Mouse (Mus musculus) liver, adult (tissue): ENCODE measurements around the gene Nav2.

ENCODE experiments used
- GATA4 ChIP-seq: IDR thresholded peaks from 2 replicates; pipeline ENCODE4 v1.6.1; 2014; ENCODE audit warnings: mild to moderate bottlenecking, low read length; ENCODE audit not compliant: insufficient replicate concordance

Gene Nav2

DNA sequence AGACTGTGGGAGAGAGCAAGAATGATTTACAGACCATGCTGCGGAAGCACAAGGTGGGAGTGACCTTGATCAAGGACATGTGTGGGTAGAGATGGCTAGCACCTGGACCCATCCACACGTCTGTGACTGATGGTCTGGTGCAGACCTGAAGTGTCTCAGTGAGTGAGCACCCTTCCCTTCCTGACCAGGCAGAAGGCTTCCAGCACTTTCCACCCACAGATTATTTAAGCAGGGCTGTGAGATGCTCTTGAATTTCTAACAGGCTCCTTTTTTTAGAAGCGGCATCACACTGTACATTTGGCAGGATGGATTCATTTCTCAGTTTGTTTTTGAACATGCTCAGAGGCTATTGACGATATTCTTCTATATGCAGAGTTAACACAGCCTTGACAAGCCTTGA, 369.2 kb downstream of the Nav2 start:
- no peak for TF ChIP-seq GATA4

DNA sequence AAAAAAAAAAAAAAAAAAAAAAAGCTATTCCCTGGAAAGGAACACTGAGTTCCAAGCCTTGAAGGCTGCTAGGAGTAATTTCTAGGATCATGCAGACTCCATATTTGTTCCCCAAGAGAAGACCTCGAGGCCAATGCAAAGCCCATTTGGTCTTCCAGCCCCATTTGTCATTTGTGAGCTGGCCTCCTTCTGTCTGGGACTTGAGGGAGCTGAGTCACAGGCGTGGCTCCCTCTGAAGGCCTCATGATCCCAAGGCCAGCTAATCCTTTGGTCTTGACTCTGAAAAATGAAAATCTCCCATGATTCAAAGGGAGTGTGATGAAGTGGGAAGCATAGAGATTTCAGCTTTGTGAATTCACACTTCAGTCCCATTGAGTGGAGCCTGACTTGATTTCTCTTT, 370.0 kb downstream of the Nav2 start:
- TF ChIP-seq GATA4, result no peak

DNA sequence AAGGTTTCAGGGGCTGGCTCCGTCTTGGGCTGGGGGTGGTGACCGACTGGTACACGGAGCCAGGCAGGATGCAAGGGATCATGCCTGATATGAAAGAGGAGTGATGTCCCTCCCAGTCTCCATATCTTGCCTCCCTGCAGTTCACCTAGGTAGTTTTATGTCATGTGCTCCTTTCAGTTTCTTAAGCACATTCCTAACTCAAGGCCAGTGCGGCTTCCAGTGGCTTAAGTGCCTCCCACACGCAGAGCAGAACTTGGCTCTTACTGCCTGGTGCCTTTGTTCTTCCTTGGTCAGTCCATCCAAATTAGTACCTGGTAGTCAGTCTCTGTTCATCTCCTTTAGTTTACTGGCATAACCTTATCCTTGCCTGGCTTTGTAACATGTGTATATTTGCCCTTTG, 371.9 kb downstream of the Nav2 start:
- no peak for TF ChIP-seq GATA4

DNA sequence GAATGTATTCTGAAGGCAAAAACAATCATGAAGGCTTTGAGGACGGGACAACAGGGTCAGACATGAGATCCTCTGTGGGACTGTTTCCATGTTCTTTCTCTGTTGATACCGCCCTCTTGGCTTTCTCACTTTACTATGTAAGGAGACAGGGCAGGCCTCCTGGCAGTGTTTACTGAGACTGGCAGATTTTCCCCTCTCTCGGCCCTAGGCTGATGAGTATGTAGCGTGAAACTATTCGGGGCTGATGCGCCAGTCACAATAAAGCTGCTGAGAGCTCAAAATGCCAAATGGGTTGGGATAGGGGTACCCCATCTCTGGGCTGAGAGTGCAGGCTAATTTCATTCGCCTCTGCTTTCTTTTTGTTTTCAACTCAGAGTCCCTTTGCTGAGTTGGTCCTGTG, 373.9 kb downstream of the Nav2 start:
- no peak for TF ChIP-seq GATA4

DNA sequence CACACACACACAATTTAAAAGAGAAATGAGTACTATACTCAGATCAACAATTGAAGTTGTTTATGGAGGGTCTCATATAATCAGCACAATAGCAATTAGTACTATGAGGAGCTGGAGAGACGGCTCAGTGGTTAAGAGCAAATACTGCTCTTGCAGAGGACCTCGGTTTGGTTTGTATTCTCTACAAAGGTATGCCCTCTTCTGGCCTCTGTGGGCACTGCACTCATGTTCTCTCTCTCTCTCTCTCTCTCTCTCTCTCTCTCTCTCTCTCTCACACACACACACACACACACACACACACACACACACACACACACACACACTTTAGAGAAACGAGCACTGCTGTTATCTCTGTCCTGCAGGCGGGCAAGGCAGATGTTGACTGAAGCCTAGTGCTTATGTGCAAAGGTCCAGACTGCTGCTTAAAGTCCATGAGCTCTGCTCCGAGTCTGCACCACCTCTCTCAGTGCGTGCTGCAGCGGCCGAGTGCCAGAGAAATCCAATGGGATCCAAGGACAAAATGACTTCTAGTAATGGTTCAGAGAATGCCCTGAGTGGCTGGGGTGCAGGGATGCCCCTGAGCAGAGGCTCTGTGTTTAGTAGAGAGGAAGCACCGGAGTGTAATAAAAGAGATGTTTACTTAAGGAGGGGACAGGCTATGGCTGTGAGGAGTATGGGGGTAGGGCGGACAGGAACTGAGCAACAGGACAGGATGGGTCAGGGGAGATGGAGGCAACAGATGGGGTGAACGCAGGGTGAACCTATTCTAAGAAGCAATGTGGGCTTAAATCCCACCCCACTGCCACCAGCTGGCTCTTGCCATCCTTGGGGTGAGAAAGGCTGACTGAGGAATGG, 375.2 kb downstream of the Nav2 start:
- peak; percentile 84; the same call in 1 of the 2 replicates for TF ChIP-seq GATA4

DNA sequence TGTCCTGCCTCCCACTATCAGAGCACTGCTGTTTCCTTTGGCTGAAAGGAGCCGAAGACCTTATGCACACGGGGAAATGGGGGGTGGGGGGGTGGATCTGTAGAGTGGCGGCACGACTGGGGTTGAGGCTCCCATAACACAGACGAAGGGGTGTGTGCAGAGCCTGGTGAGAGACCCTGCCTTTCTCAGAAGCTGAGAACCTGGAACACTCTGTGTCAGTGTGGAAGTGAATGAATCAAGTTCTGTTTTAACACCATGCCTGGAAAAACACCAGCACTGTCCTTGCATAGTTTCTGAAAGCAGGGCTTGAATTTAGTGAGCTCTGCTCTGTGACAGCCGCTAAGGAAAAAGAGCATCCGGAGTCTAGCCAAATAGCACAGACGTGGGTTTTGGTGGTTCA, 379.7 kb downstream of the Nav2 start:
- no peak for TF ChIP-seq GATA4

DNA sequence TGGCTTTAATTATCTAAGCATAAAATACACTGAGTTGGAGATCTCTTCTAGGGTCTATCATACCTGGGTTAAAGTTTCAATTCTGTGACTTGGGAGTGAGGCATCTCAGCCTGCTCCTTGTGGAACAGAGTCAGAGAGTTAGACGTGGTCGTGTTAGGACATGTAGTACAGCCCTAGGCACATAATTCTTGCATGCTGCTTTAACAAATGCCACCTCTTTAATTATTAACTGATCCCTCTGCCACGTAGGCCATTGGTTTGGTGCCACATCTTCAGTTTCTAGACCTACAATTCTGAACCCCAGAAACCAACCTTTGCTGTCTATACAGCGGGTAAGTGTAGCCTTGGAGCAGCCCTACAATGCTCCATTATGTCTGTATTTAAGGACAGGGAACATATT, 381.8 kb downstream of the Nav2 start:
- no peak for TF ChIP-seq GATA4

DNA sequence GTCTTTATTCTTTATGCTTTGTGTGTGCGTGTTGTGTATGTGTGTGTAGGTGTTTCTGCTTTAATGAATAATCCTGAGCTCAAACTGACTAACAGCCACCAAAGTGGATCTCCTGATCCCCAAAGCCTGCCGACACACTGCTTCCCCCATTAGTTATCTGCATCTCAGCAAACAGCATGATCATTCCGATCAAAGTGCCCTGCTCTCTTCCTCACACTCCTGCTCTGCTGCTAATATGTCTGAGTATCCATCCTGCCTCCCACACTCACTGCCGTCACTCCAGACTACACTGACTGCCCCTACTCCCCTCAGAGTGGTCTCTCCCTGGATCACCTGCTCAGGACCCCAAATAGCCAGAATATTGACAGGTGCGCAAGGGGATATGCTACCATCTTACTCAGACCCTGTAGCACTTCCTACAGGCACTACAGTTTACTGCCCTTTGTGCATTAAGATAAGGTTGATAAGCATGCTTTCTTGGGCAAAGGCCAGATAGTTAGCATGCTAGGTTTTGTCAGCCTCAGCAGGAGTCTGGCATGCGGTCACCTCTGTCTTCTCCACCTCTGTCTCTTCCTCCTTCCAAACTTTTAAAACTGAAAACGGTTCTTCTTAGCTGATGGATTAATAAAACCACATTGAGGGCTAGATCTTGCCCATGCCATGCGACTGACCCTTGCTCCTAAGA, 382.8 kb downstream of the Nav2 start:
- no peak for TF ChIP-seq GATA4

DNA sequence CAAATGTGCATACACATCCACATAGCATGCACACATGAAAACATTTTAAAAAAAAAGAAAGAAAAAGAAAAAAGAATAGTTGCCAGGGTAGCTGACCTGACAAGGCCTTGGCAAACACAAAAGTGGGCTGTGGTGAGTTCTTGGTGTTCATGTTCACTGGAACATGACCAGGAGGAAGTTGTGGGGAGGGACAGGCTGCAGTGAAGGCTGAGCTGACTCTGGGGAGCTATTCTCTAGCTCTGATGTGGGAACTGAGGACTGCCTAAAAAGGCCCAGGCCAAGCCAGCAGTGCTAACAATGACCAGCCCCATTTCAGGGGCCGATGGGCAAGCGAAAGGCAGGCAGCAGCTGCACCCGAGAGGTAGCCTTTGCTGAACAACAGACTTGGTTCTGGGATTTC, 388.6 kb downstream of the Nav2 start:
- no peak for TF ChIP-seq GATA4

DNA sequence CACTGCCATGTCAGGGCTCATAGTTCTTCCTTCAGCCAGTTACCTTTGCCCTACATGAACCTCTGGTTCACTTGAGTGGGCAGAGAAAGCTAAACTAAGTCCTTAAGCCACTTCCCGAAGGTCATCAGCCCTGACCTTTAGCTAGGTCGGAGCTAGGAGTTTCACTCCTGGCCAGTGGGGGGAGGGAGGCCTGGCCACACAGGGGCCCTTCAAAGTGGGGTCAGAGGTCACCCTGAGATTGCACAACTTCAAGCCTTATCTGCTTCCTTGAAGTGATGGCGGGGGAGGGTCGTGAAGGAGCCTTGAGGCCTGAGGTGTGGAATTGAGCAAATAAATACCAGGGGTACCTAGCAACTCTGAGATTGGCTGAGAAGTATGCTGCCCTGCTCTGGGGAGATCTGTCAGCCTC, 389.9 kb downstream of the Nav2 start:
- no peak for TF ChIP-seq GATA4

DNA sequence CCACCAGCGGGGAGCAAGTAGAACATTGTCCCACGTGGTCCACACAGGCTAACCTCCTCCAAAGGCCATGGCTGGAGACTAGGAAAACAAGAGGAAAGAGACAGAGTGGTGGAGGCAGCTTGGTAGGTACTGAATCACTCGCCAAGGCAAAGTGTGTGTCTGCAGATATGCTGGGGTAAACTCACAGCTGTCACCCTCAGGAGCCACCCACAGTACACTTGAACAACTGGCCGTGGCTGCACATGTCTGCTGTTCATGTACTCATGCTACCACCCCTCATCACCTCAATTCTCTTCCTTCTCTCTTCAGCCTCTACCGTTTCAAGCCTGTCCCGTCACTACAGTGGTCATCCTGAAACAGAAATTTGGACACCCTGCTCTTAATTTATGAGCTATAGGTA, 393.0 kb downstream of the Nav2 start:
- TF ChIP-seq GATA4, result no peak

DNA sequence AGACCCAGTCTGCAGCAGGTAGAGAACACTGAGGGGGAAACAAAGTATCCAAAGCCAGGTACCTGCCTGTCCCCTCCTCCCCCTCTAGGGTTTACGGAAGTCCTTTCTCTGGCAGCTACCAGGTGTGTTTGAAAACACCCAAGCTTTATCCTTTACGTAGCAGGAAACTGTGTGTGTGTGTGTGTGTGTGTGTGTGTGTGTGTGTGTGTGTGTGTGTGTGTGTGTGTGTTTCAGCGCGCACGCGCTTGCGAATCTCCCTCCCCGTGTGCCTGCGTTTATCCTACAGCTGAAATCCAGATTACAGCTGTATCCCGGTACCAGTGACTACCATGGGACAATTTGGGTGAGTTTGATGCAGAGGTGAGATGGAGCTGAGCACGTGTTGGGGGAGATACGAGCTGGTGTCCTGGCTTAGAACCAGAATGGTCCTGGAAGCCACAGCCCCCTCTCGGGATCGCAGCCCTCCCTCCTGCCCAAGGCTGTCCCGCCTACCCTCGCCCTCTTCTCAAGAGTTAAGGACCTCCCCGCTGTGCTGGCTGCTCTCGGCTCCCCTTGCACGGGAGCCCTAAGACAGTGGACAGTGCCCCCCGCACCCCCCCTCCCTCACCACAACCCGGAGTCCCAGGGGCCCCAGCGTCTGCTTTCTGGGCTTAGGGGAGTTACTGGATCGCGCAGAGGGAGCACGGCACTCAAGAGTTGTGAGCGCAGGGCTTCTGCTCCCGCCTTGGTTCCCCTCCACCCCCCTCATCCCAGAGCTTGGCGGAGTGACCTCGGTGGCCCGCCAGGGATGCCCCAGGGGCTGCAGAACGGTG, 395.3 kb downstream of the Nav2 start:
- no peak for TF ChIP-seq GATA4

DNA sequence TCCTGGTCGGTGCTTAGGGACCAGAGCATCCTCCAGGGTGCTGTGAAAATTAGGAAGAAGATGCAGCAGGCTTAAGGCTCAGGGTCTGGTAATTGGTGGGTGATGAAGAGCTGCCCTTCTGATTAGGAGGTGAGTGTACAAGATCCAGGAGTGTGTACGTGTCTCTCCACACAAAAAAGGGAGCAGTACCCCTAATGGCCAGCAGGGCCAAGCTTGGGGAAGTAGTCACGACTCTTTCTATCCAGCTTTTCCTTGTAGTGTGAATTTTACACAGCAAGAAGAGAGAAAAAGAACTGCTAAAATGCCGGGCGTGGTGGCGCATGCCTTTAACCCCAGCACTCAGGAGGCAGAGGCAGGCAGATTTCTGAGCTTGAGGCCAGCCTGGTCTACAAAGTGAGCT, 399.2 kb downstream of the Nav2 start:
- TF ChIP-seq GATA4, result no peak

DNA sequence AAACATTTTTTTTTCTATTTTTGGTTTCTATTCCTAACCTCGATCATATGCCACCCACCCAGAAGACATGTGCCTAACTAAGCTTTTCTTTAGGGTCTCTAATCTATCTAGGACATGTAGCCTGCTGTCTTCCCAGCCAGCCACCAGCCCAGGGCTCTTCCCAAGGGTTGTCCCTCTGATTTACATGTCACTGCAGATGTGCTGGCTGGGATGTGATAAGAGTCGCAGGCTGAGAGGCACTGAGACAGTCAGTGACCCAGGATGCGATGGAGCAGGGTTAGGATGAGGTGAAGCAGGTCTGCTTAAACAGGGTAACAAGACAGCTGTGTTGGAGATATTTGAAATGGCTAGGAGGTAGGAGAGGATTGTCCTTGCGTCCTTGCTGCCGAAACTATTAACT, 401.2 kb downstream of the Nav2 start:
- TF ChIP-seq GATA4, result no peak

DNA sequence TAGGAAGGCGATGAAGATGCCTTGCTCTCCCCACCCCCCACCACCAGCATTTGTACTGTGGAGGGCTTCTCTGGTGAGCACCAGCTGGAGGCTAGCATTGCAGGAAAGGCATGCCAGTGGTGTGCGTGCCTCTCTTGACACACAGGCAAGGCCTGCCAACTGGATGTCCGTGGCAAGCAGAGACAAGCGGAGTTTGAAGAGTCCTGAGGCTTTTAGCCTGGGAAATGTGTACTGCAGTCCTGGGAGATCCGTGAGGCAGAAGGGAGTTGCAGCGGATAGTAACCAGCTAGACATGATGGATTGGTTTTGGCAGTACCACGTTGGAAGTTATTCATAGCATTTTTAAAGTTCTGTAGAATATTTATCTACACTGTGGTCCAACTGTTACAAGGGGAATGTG, 405.4 kb downstream of the Nav2 start:
- TF ChIP-seq GATA4, result no peak

DNA sequence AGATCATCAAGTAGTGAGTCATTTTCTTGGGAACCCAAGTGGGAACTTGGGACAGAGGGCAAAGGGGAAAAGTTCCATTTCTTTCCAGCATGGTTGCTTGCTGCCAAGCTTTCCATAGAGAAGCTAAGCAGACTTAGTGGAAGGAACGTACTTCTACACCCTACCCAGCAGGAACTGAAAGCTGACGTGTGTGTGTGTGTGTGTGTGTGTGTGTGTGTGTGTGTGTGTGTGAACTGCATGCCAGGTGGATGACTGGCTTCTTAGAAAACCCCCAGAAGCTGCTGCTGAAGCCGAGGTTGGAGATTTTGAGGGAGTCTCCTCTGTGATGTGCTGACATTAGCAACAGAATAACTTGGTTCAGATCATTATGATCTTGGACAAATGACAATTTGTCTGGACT, 406.5 kb downstream of the Nav2 start:
- TF ChIP-seq GATA4, result no peak
